Mouse (Mus musculus): ENCODE data around the gene Slc25a4. TPM values are rescaled to one million over a fixed set of nuclear protein-coding genes. Genes with fewer than 3 reads are reported as not detected.

Slc25a4 gene
- polyA plus RNA-seq (2014; fragmentation: Nextera tagmentation; extraction: Ambion mirVana), result 486 and 529 TPM in 2 replicates

- peak; percentile 96 for DNase-seq (ENCODE audit: low spot score)
- Histone ChIP-seq H3K27ac (ENCODE audit: low read depth, low read length) (peak within 1 kb of the TSS; percentile 94), H3K9me3 (ENCODE audit: control insufficient read depth, low read length) (no peaks in the 10 kb centered on the region), H3K36me3 (ENCODE audit: control insufficient read depth, insufficient read depth, low read length) (peaks cover 5% of the 10 kb centered on the region; the same call in 1 of the 2 replicates), H3K9ac (ENCODE audit: low read depth, low read length) (peak within 1 kb of the TSS; percentile 83), H3K4me2 (replicated peaks; ENCODE audit: low read depth, low read length) (peak within 1 kb of the TSS; percentile 78), H3K4me3 (ENCODE audit: low read depth, low read length) (peak within 1 kb of the TSS; percentile 74), H3K27me3 (ENCODE audit: control insufficient read depth, insufficient read depth, low read length) (no peaks in the 10 kb centered on the region), H3K4me1 (replicated peaks; ENCODE audit: control insufficient read depth, insufficient read depth, low read length) (peaks cover 5% of the 10 kb centered on the region; the same call in 1 of the 2 replicates)
- peak; percentile 99 for ATAC-seq (ENCODE audit: low FRiP score)
- WGBS, result under 1% methylated on average over 75 of the region's 84 CpGs
These were observed at the start of gene Slc25a4 for GRCm38 (mm10) chr8:46210404-46211315. Gene Slc25a4 (minus strand): TSS chr8:46211284.

GRCm38 (mm10) chr8:46257921-46258682 is 47.0 kb upstream of the Slc25a4 start:
- no peaks in the 10 kb centered on the region for H3K36me3 ChIP-seq (ENCODE audit: control insufficient read depth, insufficient read depth, low read length)
- no peaks in the 10 kb centered on the region for H3K27me3 ChIP-seq (ENCODE audit: control insufficient read depth, insufficient read depth, low read length)
- no peaks in the 10 kb centered on the region for H3K9me3 ChIP-seq (ENCODE audit: control insufficient read depth, low read length)
- H3K9ac ChIP-seq (ENCODE audit: low read depth, low read length), result no peak overlapping the region
- peak overlapping the region; percentile 5; the same call in 1 of the 2 replicates for H3K4me2 ChIP-seq (replicated peaks; ENCODE audit: low read depth, low read length)
- no peak overlapping the region for H3K27ac ChIP-seq (ENCODE audit: low read depth, low read length)
- no peak overlapping the region for H3K4me3 ChIP-seq (ENCODE audit: low read depth, low read length)
- DNase-seq (ENCODE audit: low spot score) (no peak), ATAC-seq (ENCODE audit: low FRiP score) (no peak)
- 35% methylated on average over 19 of the region's 19 CpGs for WGBS
- 0 out of 2 replicates have a peak, but pooled peaks cover 2% of the 10 kb centered on the region for H3K4me1 ChIP-seq (replicated peaks; ENCODE audit: control insufficient read depth, insufficient read depth, low read length)

GRCm38 (mm10) chr8:46252456-46252855 is 41.4 kb upstream of the Slc25a4 start:
- Histone ChIP-seq H3K4me1 (replicated peaks; ENCODE audit: control insufficient read depth, insufficient read depth, low read length) (no peaks in the 10 kb centered on the region), H3K9me3 (ENCODE audit: control insufficient read depth, low read length) (no peaks in the 10 kb centered on the region), H3K4me3 (ENCODE audit: low read depth, low read length) (no peak overlapping the region), H3K27me3 (ENCODE audit: control insufficient read depth, insufficient read depth, low read length) (peaks cover 16% of the 10 kb centered on the region), H3K4me2 (replicated peaks; ENCODE audit: low read depth, low read length) (no peak overlapping the region), H3K9ac (ENCODE audit: low read depth, low read length) (no peak overlapping the region), H3K27ac (ENCODE audit: low read depth, low read length) (no peak overlapping the region), H3K36me3 (ENCODE audit: control insufficient read depth, insufficient read depth, low read length) (no peaks in the 10 kb centered on the region)
- ATAC-seq (ENCODE audit: low FRiP score) (no peak), DNase-seq (ENCODE audit: low spot score) (no peak)
- 76% methylated on average over 13 of the region's 13 CpGs for WGBS

GRCm38 (mm10) chr8:46251561-46251960 is 40.5 kb upstream of the Slc25a4 start:
- Histone ChIP-seq H3K27me3 (ENCODE audit: control insufficient read depth, insufficient read depth, low read length) (peaks cover 16% of the 10 kb centered on the region), H3K36me3 (ENCODE audit: control insufficient read depth, insufficient read depth, low read length) (no peaks in the 10 kb centered on the region), H3K4me3 (ENCODE audit: low read depth, low read length) (no peak overlapping the region), H3K9me3 (ENCODE audit: control insufficient read depth, low read length) (no peaks in the 10 kb centered on the region), H3K4me1 (replicated peaks; ENCODE audit: control insufficient read depth, insufficient read depth, low read length) (no peaks in the 10 kb centered on the region), H3K9ac (ENCODE audit: low read depth, low read length) (no peak overlapping the region), H3K27ac (ENCODE audit: low read depth, low read length) (no peak overlapping the region), H3K4me2 (replicated peaks; ENCODE audit: low read depth, low read length) (0 out of 2 replicates have a peak overlapping the region, but pooled peaks have one; percentile 6)
- ATAC-seq (ENCODE audit: low FRiP score) (no peak), DNase-seq (ENCODE audit: low spot score) (no peak)
- WGBS, result 37% methylated on average over 10 of the region's 10 CpGs

GRCm38 (mm10) chr8:46246346-46246745 is 35.3 kb upstream of the Slc25a4 start:
- ATAC-seq (ENCODE audit: low FRiP score) (no peak), DNase-seq (ENCODE audit: low spot score) (peak; percentile 52)
- H3K4me3 ChIP-seq (ENCODE audit: low read depth, low read length), result no peak overlapping the region
- H3K27ac ChIP-seq (ENCODE audit: low read depth, low read length), result no peak overlapping the region
- WGBS, result 16% methylated on average over 11 of the region's 11 CpGs
- no peaks in the 10 kb centered on the region for H3K9me3 ChIP-seq (ENCODE audit: control insufficient read depth, low read length)
- peaks cover 25% of the 10 kb centered on the region for H3K27me3 ChIP-seq (ENCODE audit: control insufficient read depth, insufficient read depth, low read length)
- H3K9ac ChIP-seq (ENCODE audit: low read depth, low read length), result no peak overlapping the region
- 0 out of 2 replicates have a peak, but pooled peaks cover 2% of the 10 kb centered on the region for H3K4me1 ChIP-seq (replicated peaks; ENCODE audit: control insufficient read depth, insufficient read depth, low read length)
- H3K4me2 ChIP-seq (replicated peaks; ENCODE audit: low read depth, low read length), result no peak overlapping the region
- no peaks in the 10 kb centered on the region for H3K36me3 ChIP-seq (ENCODE audit: control insufficient read depth, insufficient read depth, low read length)

GRCm38 (mm10) chr8:46242946-46243345 is 31.9 kb upstream of the Slc25a4 start:
- H3K4me1 ChIP-seq (replicated peaks; ENCODE audit: control insufficient read depth, insufficient read depth, low read length), result 0 out of 2 replicates have a peak, but pooled peaks cover 2% of the 10 kb centered on the region
- 40% methylated on average over 7 of the region's 7 CpGs for WGBS
- no peak for ATAC-seq (ENCODE audit: low FRiP score)
- no peak overlapping the region for H3K27ac ChIP-seq (ENCODE audit: low read depth, low read length)
- peaks cover 13% of the 10 kb centered on the region for H3K27me3 ChIP-seq (ENCODE audit: control insufficient read depth, insufficient read depth, low read length)
- H3K4me3 ChIP-seq (ENCODE audit: low read depth, low read length), result no peak overlapping the region
- H3K9me3 ChIP-seq (ENCODE audit: control insufficient read depth, low read length), result no peaks in the 10 kb centered on the region
- no peak overlapping the region for H3K9ac ChIP-seq (ENCODE audit: low read depth, low read length)
- no peaks in the 10 kb centered on the region for H3K36me3 ChIP-seq (ENCODE audit: control insufficient read depth, insufficient read depth, low read length)
- H3K4me2 ChIP-seq (replicated peaks; ENCODE audit: low read depth, low read length), result no peak overlapping the region
- DNase-seq (ENCODE audit: low spot score), result no peak

- peak; percentile 88 for DNase-seq (ENCODE audit: low spot score)
- Histone ChIP-seq H3K27ac (ENCODE audit: low read depth, low read length) (no peak overlapping the region), H3K4me1 (replicated peaks; ENCODE audit: control insufficient read depth, insufficient read depth, low read length) (0 out of 2 replicates have a peak, but pooled peaks cover 2% of the 10 kb centered on the region), H3K27me3 (ENCODE audit: control insufficient read depth, insufficient read depth, low read length) (peaks cover 9% of the 10 kb centered on the region), H3K9ac (ENCODE audit: low read depth, low read length) (no peak overlapping the region), H3K36me3 (ENCODE audit: control insufficient read depth, insufficient read depth, low read length) (no peaks in the 10 kb centered on the region), H3K4me3 (ENCODE audit: low read depth, low read length) (no peak overlapping the region), H3K9me3 (ENCODE audit: control insufficient read depth, low read length) (no peaks in the 10 kb centered on the region), H3K4me2 (replicated peaks; ENCODE audit: low read depth, low read length) (no peak overlapping the region)
- peak; percentile 60; the same call in 1 of the 2 replicates for ATAC-seq (ENCODE audit: low FRiP score)
- 34% methylated on average over 13 of the region's 13 CpGs for WGBS
These were observed 30.7 kb upstream of the Slc25a4 start for GRCm38 (mm10) chr8:46241568-46242374.

Measured in hindbrain, embryonic 11.5 days (tissue).